Mouse (Mus musculus): ENCODE measurements around the gene Sept14. TPM values are rescaled to one million over a fixed set of nuclear protein-coding genes. Genes with fewer than 3 reads are reported as not detected.
A peak's percentile ranks its signal among the peaks of the same experiment; 100 is the strongest.
"Not testable (repeated sequence)": the region's sequence is repeated elsewhere in the genome, so short reads cannot be mapped to it uniquely, and the experiment has no call there.

Gene Sept14
- polyA plus RNA-seq, 1 experiment = not detected

- DNase-seq (ENCODE audit: low read depth) = no peak
- no peak for TF ChIP-seq POLR2A (IDR thresholded peaks at IDR 0.05; ENCODE audit: borderline replicate concordance, extremely low read depth, insufficient read depth, insufficient read length, poor library complexity, severe bottlenecking)
- TF ChIP-seq CTCF (IDR thresholded peaks at IDR 0.05; ENCODE audit: borderline replicate concordance, extremely low read depth, insufficient read depth, insufficient read length) = no peak
These were observed 16.0 kb upstream of the Sept14 start for GRCm38 (mm10) chr5:129724268-129724667.

- no peak for TF ChIP-seq CTCF (IDR thresholded peaks at IDR 0.05; ENCODE audit: borderline replicate concordance, extremely low read depth, insufficient read depth, insufficient read length)
- no peak for TF ChIP-seq POLR2A (IDR thresholded peaks at IDR 0.05; ENCODE audit: borderline replicate concordance, extremely low read depth, insufficient read depth, insufficient read length, poor library complexity, severe bottlenecking)
- DNase-seq (ENCODE audit: low read depth) = no peak
These were observed 11.9 kb upstream of the Sept14 start for GRCm38 (mm10) chr5:129720176-129720575.

GRCm38 (mm10) chr5:129717016-129717415 lies 8.7 kb upstream of the Sept14 start:
- DNase-seq (ENCODE audit: low read depth) = no peak

GRCm38 (mm10) chr5:129715326-129715861 lies 7.1 kb upstream of the Sept14 start, which contains the start of gene Mrps17:
Mrps17 (plus strand) TSS chr5:129715497.
- peak; percentile 98 for DNase-seq (ENCODE audit: low read depth)
- TF ChIP-seq CTCF (IDR thresholded peaks at IDR 0.05; ENCODE audit: borderline replicate concordance, extremely low read depth, insufficient read depth, insufficient read length) = no peak
- peak; percentile 72; the same call in 1 of the 2 replicates for TF ChIP-seq POLR2A (IDR thresholded peaks at IDR 0.05; ENCODE audit: borderline replicate concordance, extremely low read depth, insufficient read depth, insufficient read length, poor library complexity, severe bottlenecking)

More at GRCm38 (mm10) chr5:129717016-129717415, 8.7 kb upstream of the Sept14 start:
- TF ChIP-seq CTCF (IDR thresholded peaks at IDR 0.05; ENCODE audit: borderline replicate concordance, extremely low read depth, insufficient read depth, insufficient read length) (no peak), POLR2A (IDR thresholded peaks at IDR 0.05; ENCODE audit: borderline replicate concordance, extremely low read depth, insufficient read depth, insufficient read length, poor library complexity, severe bottlenecking) (no peak)

- DNase-seq (ENCODE audit: low read depth) = no peak
- TF ChIP-seq POLR2A (IDR thresholded peaks at IDR 0.05; ENCODE audit: borderline replicate concordance, extremely low read depth, insufficient read depth, insufficient read length, poor library complexity, severe bottlenecking) (no peak), CTCF (IDR thresholded peaks at IDR 0.05; ENCODE audit: borderline replicate concordance, extremely low read depth, insufficient read depth, insufficient read length) (no peak)
These were observed 4.9 kb downstream of the Sept14 start for GRCm38 (mm10) chr5:129703368-129703767.

GRCm38 (mm10) chr5:129701706-129702105 lies 6.6 kb downstream of the Sept14 start:
- TF ChIP-seq CTCF (IDR thresholded peaks at IDR 0.05; ENCODE audit: borderline replicate concordance, extremely low read depth, insufficient read depth, insufficient read length) = no peak
- no peak for TF ChIP-seq POLR2A (IDR thresholded peaks at IDR 0.05; ENCODE audit: borderline replicate concordance, extremely low read depth, insufficient read depth, insufficient read length, poor library complexity, severe bottlenecking)
- no peak for DNase-seq (ENCODE audit: low read depth)

DNA sequence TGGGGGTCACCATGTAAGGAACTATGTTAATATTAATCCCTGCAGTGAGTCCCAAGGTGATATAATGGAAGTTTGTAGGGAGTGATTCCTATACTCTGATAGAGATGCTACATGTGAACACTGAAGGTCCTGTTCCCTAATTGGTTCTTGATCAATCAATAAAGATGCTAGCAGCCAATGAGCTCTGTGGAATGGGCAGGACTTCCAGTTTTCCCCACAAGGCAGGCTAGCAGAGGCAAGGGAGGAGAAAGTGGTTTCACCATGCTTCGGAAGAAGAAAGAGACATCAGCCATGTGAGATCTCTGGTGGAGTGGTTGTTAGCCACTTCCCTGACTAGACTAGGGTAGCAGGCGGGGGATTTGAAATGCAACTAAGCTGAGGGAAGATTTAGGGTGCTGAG lies 7.8 kb downstream of the Sept14 start:
- TF ChIP-seq CTCF (IDR thresholded peaks at IDR 0.05; ENCODE audit: borderline replicate concordance, extremely low read depth, insufficient read depth, insufficient read length) = no peak
- no peak for TF ChIP-seq POLR2A (IDR thresholded peaks at IDR 0.05; ENCODE audit: borderline replicate concordance, extremely low read depth, insufficient read depth, insufficient read length, poor library complexity, severe bottlenecking)
- peak; percentile 34 for DNase-seq (ENCODE audit: low read depth)

- TF ChIP-seq POLR2A (IDR thresholded peaks at IDR 0.05; ENCODE audit: borderline replicate concordance, extremely low read depth, insufficient read depth, insufficient read length, poor library complexity, severe bottlenecking) = no peak
- no peak for TF ChIP-seq CTCF (IDR thresholded peaks at IDR 0.05; ENCODE audit: borderline replicate concordance, extremely low read depth, insufficient read depth, insufficient read length)
- no peak for DNase-seq (ENCODE audit: low read depth)
These were observed 17.8 kb downstream of the Sept14 start for GRCm38 (mm10) chr5:129690528-129690927.

- DNase-seq (ENCODE audit: low read depth) = no peak
- no peak for TF ChIP-seq CTCF (IDR thresholded peaks at IDR 0.05; ENCODE audit: borderline replicate concordance, extremely low read depth, insufficient read depth, insufficient read length)
- no peak for TF ChIP-seq POLR2A (IDR thresholded peaks at IDR 0.05; ENCODE audit: borderline replicate concordance, extremely low read depth, insufficient read depth, insufficient read length, poor library complexity, severe bottlenecking)
These were observed 20.7 kb downstream of the Sept14 start for GRCm38 (mm10) chr5:129687621-129688020.

- DNase-seq (ENCODE audit: low read depth) = not testable (repeated sequence)
These were observed 23.2 kb downstream of the Sept14 start for GRCm38 (mm10) chr5:129685141-129685540.

GRCm38 (mm10) chr5:129670036-129670458 lies 38.3 kb downstream of the Sept14 start, which contains the start of gene Zfp11:
Zfp11 (minus strand) TSS chr5:129670099.
- TF ChIP-seq POLR2A (IDR thresholded peaks at IDR 0.05; ENCODE audit: borderline replicate concordance, extremely low read depth, insufficient read depth, insufficient read length, poor library complexity, severe bottlenecking) (no peak), CTCF (IDR thresholded peaks at IDR 0.05; ENCODE audit: borderline replicate concordance, extremely low read depth, insufficient read depth, insufficient read length) (no peak)

GRCm38 (mm10) chr5:129669453-129670035 lies 38.8 kb downstream of the Sept14 start:
- DNase-seq (ENCODE audit: low read depth) = no peak
- peak; percentile 79; the same call in 1 of the 2 replicates for TF ChIP-seq POLR2A (IDR thresholded peaks at IDR 0.05; ENCODE audit: borderline replicate concordance, extremely low read depth, insufficient read depth, insufficient read length, poor library complexity, severe bottlenecking)
- no peak for TF ChIP-seq CTCF (IDR thresholded peaks at IDR 0.05; ENCODE audit: borderline replicate concordance, extremely low read depth, insufficient read depth, insufficient read length)

More at GRCm38 (mm10) chr5:129670036-129670458, 38.3 kb downstream of the Sept14 start, which contains the start of gene Zfp11:
- DNase-seq (ENCODE audit: low read depth) = peak; percentile 90
